Mouse (Mus musculus) G1E (cell line): ENCODE measurements around the gene Shbg. TPM values are rescaled to one million over a fixed set of nuclear protein-coding genes. Genes with fewer than 3 reads are reported as not detected.
A peak's percentile ranks its signal among the peaks of the same experiment; 100 is the strongest.

ENCODE experiments used
- ATAC-seq: 2 replicates; pipeline ENCODE4 v1.8.0; 2016; ENCODE audit warnings: mild to moderate bottlenecking; ENCODE audit not compliant: insufficient number of reproducible peaks, poor library complexity, low FRiP score, severe bottlenecking; ENCODE audit errors: extremely low read depth
- DNase-seq: peaks from one replicate; pipeline ENCODE4 v3.0.0; 2012; ENCODE audit warnings: low spot score
- H3K27me3 ChIP-seq: 2 replicates; pipeline ENCODE4 v1.6.1; 2012; ENCODE audit warnings: mild to moderate bottlenecking, low read length, inconsistent platforms; ENCODE audit not compliant: insufficient read depth
- H3K36me3 ChIP-seq: replicated peaks from 2 replicates; pipeline ENCODE3; 2012; ENCODE audit warnings: mild to moderate bottlenecking, inconsistent platforms
- H3K4me1 ChIP-seq: 2 replicates; pipeline ENCODE4 v1.6.1; 2012; ENCODE audit warnings: low read depth, low read length, inconsistent platforms, mixed read lengths; ENCODE audit not compliant: insufficient read depth
- H3K4me3 ChIP-seq: 2 replicates; pipeline ENCODE4 v1.5.1; 2012; ENCODE audit warnings: low read depth, mild to moderate bottlenecking, inconsistent platforms, low read length, moderate library complexity, mixed read lengths
- H3K9me3 ChIP-seq: replicated peaks from 2 replicates; pipeline ENCODE4 v1.6.1; 2012; ENCODE audit warnings: inconsistent platforms
- CTCF ChIP-seq: IDR thresholded peaks from 2 replicates; pipeline ENCODE4 v1.5.1; 2012; ENCODE audit warnings: low read depth, low read length, inconsistent platforms, mixed read lengths
- GATA1 ChIP-seq: IDR thresholded peaks from 2 replicates; pipeline ENCODE4 v1.6.1; 2012; ENCODE audit warnings: borderline replicate concordance, low read length, inconsistent platforms, mixed read lengths
- GATA2 ChIP-seq: IDR thresholded peaks from 2 replicates; pipeline ENCODE4 v1.6.1; 2012; ENCODE audit warnings: low read depth, low read length, inconsistent platforms, borderline replicate concordance
- POLR2AphosphoS5 ChIP-seq: IDR thresholded peaks from 2 replicates; pipeline ENCODE4 v1.6.1; 2012; ENCODE audit warnings: low read depth, low read length, inconsistent platforms; ENCODE audit not compliant: insufficient replicate concordance
- TAL1 ChIP-seq: conservative IDR thresholded peaks from 2 replicates; pipeline ENCODE4 v1.6.1; 2012; ENCODE audit warnings: low read depth, low read length, inconsistent platforms, mixed read lengths
- polyA plus RNA-seq: library from polyadenylated mRNA; stranded (reverse); fragments of >175 nt; gene quantifications from 2 replicates; pipeline ENCODE4 v1.2.3, GENCODE M21; 2012
- total RNA-seq, 2 experiments: library from RNA; stranded (forward) in 1 of 2; stranded (reverse) in 1 of 2; fragments of 200-1000 nt in 1 of 2; fragments of >200 nt in 1 of 2; fragmentation: Nextera tagmentation in 1 of 2; gene quantifications; 2 replicates each; pipeline ENCODE4 v1.2.3; 2014 to 2017

Gene Shbg
- total and polyA plus RNA-seq, 3 experiments = not detected

GRCm38 (mm10) chr11:69654760-69655159 lies 37.1 kb upstream of the Shbg start:
- peaks cover 63% of the 10 kb centered on the region for H3K4me1 ChIP-seq
- DNase-seq = no peak
- H3K36me3 ChIP-seq = peaks cover 96% of the 10 kb centered on the region
- ATAC-seq = no peak
- no peaks in the 10 kb centered on the region for H3K27me3 ChIP-seq
- no peak overlapping the region for H3K4me3 ChIP-seq
- no peaks in the 10 kb centered on the region for H3K9me3 ChIP-seq
- TF ChIP-seq GATA1 (no peak), TAL1 (no peak), CTCF (no peak), GATA2 (no peak), POLR2AphosphoS5 (no peak)

DNA sequence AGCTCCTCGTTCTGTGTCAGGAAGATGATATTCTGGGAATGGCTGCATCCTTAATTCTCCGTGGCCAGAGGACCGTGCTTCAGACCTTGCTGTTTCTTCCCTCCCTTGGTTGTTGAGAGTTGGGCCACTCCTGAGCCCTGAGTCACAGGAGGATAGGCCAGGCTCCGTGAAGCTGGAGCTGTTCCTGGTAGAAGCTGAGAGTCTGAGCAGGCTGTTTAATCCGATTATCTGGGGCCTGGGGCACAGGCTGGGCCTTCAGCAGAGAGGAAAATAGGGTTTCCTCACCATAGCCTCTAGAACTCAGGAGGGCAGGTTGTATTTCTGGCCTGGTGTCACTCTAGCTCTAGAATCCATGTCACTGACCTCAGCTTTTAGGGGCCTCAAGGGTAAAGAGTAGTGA lies 35.7 kb upstream of the Shbg start:
- H3K4me1 ChIP-seq = peaks cover 56% of the 10 kb centered on the region
- H3K27me3 ChIP-seq = no peaks in the 10 kb centered on the region
- no peak overlapping the region for H3K4me3 ChIP-seq
- ATAC-seq (no peak), DNase-seq (no peak)
- TF ChIP-seq CTCF (no peak), TAL1 (no peak), GATA2 (no peak), POLR2AphosphoS5 (no peak), GATA1 (no peak)
- no peaks in the 10 kb centered on the region for H3K9me3 ChIP-seq
- peaks cover 98% of the 10 kb centered on the region for H3K36me3 ChIP-seq

- no peak for DNase-seq
- no peaks in the 10 kb centered on the region for H3K9me3 ChIP-seq
- H3K4me1 ChIP-seq = peaks cover 9% of the 10 kb centered on the region
- peaks cover 95% of the 10 kb centered on the region for H3K36me3 ChIP-seq
- no peak overlapping the region for H3K4me3 ChIP-seq
- no peak for TF ChIP-seq CTCF
- TF ChIP-seq POLR2AphosphoS5 = no peak
- TF ChIP-seq GATA2 = no peak
- no peak for TF ChIP-seq TAL1
- no peak for TF ChIP-seq GATA1
- no peak for ATAC-seq
- no peaks in the 10 kb centered on the region for H3K27me3 ChIP-seq
Measured at GRCm38 (mm10) chr11:69645860-69646259, 28.2 kb upstream of the Shbg start.

- ATAC-seq = no peak
- peaks cover 43% of the 10 kb centered on the region for H3K36me3 ChIP-seq
- TF ChIP-seq TAL1 (no peak), CTCF (no peak), GATA2 (no peak), GATA1 (no peak)
- no peaks in the 10 kb centered on the region for H3K27me3 ChIP-seq
- no peak overlapping the region for H3K4me3 ChIP-seq
- no peak for DNase-seq
- H3K9me3 ChIP-seq = no peaks in the 10 kb centered on the region
- peaks cover 46% of the 10 kb centered on the region for H3K4me1 ChIP-seq
Measured at GRCm38 (mm10) chr11:69635471-69635870, 17.8 kb upstream of the Shbg start.

- peaks cover 25% of the 10 kb centered on the region for H3K36me3 ChIP-seq
- peaks cover 49% of the 10 kb centered on the region for H3K4me1 ChIP-seq
- no peak for ATAC-seq
- peak overlapping the region; percentile 90 for H3K4me3 ChIP-seq
- H3K27me3 ChIP-seq = no peaks in the 10 kb centered on the region
- TF ChIP-seq GATA1 (no peak), TAL1 (no peak), GATA2 (no peak), POLR2AphosphoS5 (no peak), CTCF (no peak)
- DNase-seq = peak; percentile 70
- H3K9me3 ChIP-seq = no peaks in the 10 kb centered on the region
Measured at GRCm38 (mm10) chr11:69633128-69633866, 15.6 kb upstream of the Shbg start.

GRCm38 (mm10) chr11:69632284-69633089 lies 14.8 kb upstream of the Shbg start, which contains the start of gene Fxr2:
TSS of gene Fxr2 (plus strand) at chr11:69632990.
- Histone ChIP-seq H3K4me3 (peak within 1 kb of the TSS; percentile 90), H3K36me3 (peaks cover 19% of the 10 kb centered on the region), H3K27me3 (no peaks in the 10 kb centered on the region), H3K9me3 (no peaks in the 10 kb centered on the region), H3K4me1 (peaks cover 50% of the 10 kb centered on the region)
- peak; percentile 94 for DNase-seq
- ATAC-seq = peak; percentile 96
- TF ChIP-seq GATA2 (no peak), CTCF (0 out of 2 replicates have a peak, but pooled peaks have one; percentile 14), POLR2AphosphoS5 (no peak)
